Mouse (Mus musculus) adrenal gland, postnatal 36 days (tissue): Measurements from ENCODE around the gene Ccdc174. TPM values are rescaled to one million over a fixed set of nuclear protein-coding genes. Genes with fewer than 3 reads are reported as not detected.

Source experiments
- DNase-seq, 2 experiments: peaks; one replicate each; pipeline ENCODE4 v3.0.0; 2021; ENCODE audit warnings: mixed read lengths in 1 of 2
- total RNA-seq, 2 experiments: library from RNA; stranded (reverse); gene quantifications; 2 replicates each; pipeline ENCODE4 v1.2.3; 2021

The Ccdc174 gene
- total RNA-seq, 2 experiments from 2014 or later, result 34.0 to 51.6 TPM

DNA sequence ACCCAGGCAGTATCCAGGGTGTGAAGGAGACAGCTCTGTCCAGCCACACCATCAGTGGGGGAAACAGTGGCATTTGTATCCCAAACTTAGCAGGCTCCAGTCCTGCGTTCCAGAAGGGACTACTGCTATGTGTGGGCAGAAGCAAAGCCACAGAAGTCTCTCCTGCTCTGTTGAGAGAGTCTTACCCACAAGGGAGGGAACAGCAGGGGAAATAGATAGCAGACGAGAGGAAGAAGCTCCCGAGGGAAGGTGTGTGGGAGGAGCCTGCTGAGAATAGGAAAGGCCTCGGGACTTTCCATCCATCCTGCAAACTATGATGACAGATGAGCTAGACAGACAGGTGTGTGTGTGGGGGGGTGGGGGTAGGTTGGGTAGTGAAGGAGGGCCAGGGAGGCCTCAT, 39.4 kb downstream of the Ccdc174 start:
- no peak for DNase-seq

DNA sequence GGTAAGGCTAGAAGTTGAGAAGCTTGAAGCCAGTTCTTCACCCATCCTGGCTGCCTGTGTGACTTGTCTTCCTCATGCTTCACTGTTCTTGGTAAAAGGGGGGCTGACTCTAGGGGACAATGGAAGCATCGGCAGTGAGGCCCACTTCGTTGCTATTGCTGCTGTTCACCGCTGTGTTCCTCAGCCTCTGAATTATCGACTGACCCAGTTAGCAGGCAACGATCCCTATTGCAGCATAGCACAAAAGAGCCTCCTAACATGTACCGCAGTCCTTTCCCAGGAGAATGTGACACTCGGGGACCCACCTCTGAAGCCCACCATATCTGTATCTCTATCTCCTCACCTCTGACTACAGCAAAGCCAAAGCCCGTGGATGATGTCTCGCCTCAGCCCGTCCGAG, 39.9 kb downstream of the Ccdc174 start:
- no peak for DNase-seq

GRCm38 (mm10) chr6:91931231-91931630, 53.4 kb downstream of the Ccdc174 start:
- DNase-seq, result peak; percentile 48 to 68

- no peak for DNase-seq
Observed at GRCm38 (mm10) chr6:91938491-91938890, 60.6 kb downstream of the Ccdc174 start.

- DNase-seq, result no peak
Observed at GRCm38 (mm10) chr6:91948426-91948825, 70.6 kb downstream of the Ccdc174 start.

Other genes starting within 250 kb of the Ccdc174 start
- gene Slc6a6, start 194.0 kb upstream of the Ccdc174 start, total RNA-seq, result 100 to 1,000 TPM; 331 to 678 TPM
- 1 to 10 TPM; 1.2 to 1.7 TPM for gene Grip2, start 50.8 kb upstream of the Ccdc174 start, total RNA-seq
- 1 to 10 TPM; 2.0 to 3.2 TPM for gene 4930590J08Rik, start 24.8 kb downstream of the Ccdc174 start, total RNA-seq
- 10 to 100 TPM; 11.4 to 21.4 TPM for gene Fgd5, start 100.8 kb downstream of the Ccdc174 start, total RNA-seq
- 10 to 100 TPM; 35.3 to 41.5 TPM for gene Nr2c2, start 213.3 kb downstream of the Ccdc174 start, total RNA-seq